Mouse (Mus musculus): ENCODE measurements at regions not wholly inside any gene's neighbourhood (a gene's known extent, or its start where the extent isn't known, plus 50 kb on each side); places are given as distances from the start of the nearest gene placed in this dataset.
A peak's percentile ranks its signal among the peaks of the same experiment; 100 is the strongest.

DNA sequence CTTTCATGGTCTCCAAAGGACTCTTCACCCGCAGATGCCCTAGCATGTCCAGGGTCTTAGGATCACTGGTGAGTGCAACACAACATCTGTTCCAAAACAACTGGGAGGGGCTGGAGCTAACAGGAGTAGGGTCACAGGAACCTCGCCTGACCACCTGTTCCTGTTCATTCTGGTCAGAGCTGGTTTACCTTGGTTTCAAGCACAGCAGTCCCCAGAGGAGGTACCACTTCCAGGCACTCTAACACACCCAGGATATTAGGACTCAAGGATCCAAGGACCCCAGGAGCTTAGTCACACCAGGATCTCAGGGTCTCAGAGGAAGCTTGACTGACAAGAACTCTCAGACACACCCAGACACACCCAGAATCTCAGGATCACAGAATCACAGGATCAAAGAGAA, 94.9 kb upstream of the Plscr5 start:
- Histone ChIP-seq H3K36me3 (ENCODE audit: insufficient read depth, low read length) (no peaks in the 10 kb centered on the region), H3K27ac (ENCODE audit: low read length) (no peak overlapping the region), H3K4me3 (ENCODE audit: low read depth, low read length) (no peak overlapping the region), H3K27me3 (replicated peaks; ENCODE audit: insufficient read depth, low read length) (no peaks in the 10 kb centered on the region), H3K4me2 (replicated peaks; ENCODE audit: low read depth, low read length) (no peak overlapping the region), H3K9me3 (ENCODE audit: low read length) (no peaks in the 10 kb centered on the region), H3K4me1 (ENCODE audit: insufficient read depth, low read depth, low read length) (no peaks in the 10 kb centered on the region), H3K9ac (replicated peaks; ENCODE audit: low read depth) (no peak overlapping the region)
- no peak for DNase-seq (ENCODE audit: low spot score)
- 67% methylated on average over 2 of the region's 2 CpGs for WGBS
- ATAC-seq = no peak
- TF ChIP-seq CTCF (IDR thresholded peaks at IDR 0.05) (no peak), EP300 (IDR thresholded peaks at IDR 0.05) (no peak)

DNA sequence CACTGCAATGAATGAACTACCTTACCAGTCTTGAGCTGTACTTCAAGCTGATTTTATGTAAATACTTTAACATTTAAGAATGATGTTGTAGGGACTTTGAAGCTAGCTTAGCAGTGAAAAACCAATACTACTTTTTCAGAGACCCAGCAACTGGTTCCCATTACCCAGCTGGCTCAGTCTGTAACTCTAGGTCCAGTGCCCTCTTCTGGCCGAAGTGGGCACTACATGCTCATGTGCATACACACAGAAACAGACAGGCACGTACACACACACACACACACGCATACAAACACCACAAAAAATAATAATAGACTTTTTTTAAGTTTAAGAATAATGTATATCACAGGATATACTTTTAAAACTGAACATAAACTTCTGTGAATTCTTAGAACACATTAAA, 63.2 kb upstream of the Plscr5 start:
- Histone ChIP-seq H3K36me3 (ENCODE audit: insufficient read depth, low read length) (no peaks in the 10 kb centered on the region), H3K4me2 (replicated peaks; ENCODE audit: low read depth, low read length) (no peak overlapping the region), H3K4me3 (ENCODE audit: low read depth, low read length) (no peak overlapping the region), H3K27me3 (replicated peaks; ENCODE audit: insufficient read depth, low read length) (no peaks in the 10 kb centered on the region), H3K27ac (ENCODE audit: low read length) (no peak overlapping the region), H3K9me3 (ENCODE audit: low read length) (no peaks in the 10 kb centered on the region), H3K4me1 (ENCODE audit: insufficient read depth, low read depth, low read length) (no peaks in the 10 kb centered on the region), H3K9ac (replicated peaks; ENCODE audit: low read depth) (no peak overlapping the region)
- TF ChIP-seq EP300 (IDR thresholded peaks at IDR 0.05) (no peak), CTCF (IDR thresholded peaks at IDR 0.05) (0 out of 2 replicates have a peak, but pooled peaks have one; percentile 17)
- DNase-seq (ENCODE audit: low spot score) (no peak), ATAC-seq (no peak)
- 87% methylated on average over 3 of the region's 3 CpGs for WGBS

- WGBS = 20% methylated on average over 1 of the region's 1 CpGs
- no peak overlapping the region for H3K4me3 ChIP-seq (ENCODE audit: low read depth, low read length)
- H3K4me2 ChIP-seq (replicated peaks; ENCODE audit: low read depth, low read length) = no peak overlapping the region
- H3K36me3 ChIP-seq (ENCODE audit: insufficient read depth, low read length) = no peaks in the 10 kb centered on the region
- TF ChIP-seq EP300 (IDR thresholded peaks at IDR 0.05) = no peak
- no peak for TF ChIP-seq CTCF (IDR thresholded peaks at IDR 0.05)
- H3K27ac ChIP-seq (ENCODE audit: low read length) = no peak overlapping the region
- no peaks in the 10 kb centered on the region for H3K27me3 ChIP-seq (replicated peaks; ENCODE audit: insufficient read depth, low read length)
- no peak overlapping the region for H3K9ac ChIP-seq (replicated peaks; ENCODE audit: low read depth)
- no peaks in the 10 kb centered on the region for H3K4me1 ChIP-seq (ENCODE audit: insufficient read depth, low read depth, low read length)
- no peaks in the 10 kb centered on the region for H3K9me3 ChIP-seq (ENCODE audit: low read length)
- no peak for ATAC-seq
- DNase-seq (ENCODE audit: low spot score) = no peak
Measured at GRCm38 (mm10) chr9:92130445-92130844, 62.3 kb upstream of the Plscr5 start.

DNA sequence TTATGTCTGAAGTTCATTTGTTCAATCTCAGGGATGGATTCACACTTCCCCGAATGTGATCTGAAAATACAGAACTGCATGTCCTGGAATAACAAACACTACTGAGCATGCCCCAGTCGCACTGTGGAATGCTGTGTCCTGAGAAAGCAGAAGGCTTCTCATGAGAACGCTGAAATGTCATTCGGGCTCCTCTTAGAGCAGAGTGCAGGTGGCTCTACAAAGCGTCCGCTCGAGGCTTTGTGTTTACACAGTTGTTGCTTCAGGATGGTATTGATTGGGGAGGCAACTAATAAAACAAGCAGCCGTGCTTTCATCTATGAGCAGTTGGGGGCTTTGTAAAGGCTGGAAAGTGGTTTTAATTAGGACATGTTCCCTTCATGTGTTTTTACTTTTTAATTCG, 60.3 kb upstream of the Plscr5 start:
- ATAC-seq (no peak), DNase-seq (ENCODE audit: low spot score) (no peak)
- H3K27ac ChIP-seq (ENCODE audit: low read length) = no peak overlapping the region
- no peak overlapping the region for H3K4me3 ChIP-seq (ENCODE audit: low read depth, low read length)
- H3K36me3 ChIP-seq (ENCODE audit: insufficient read depth, low read length) = no peaks in the 10 kb centered on the region
- H3K4me1 ChIP-seq (ENCODE audit: insufficient read depth, low read depth, low read length) = no peaks in the 10 kb centered on the region
- H3K9ac ChIP-seq (replicated peaks; ENCODE audit: low read depth) = no peak overlapping the region
- no peak overlapping the region for H3K4me2 ChIP-seq (replicated peaks; ENCODE audit: low read depth, low read length)
- WGBS = 32% methylated on average over 9 of the region's 9 CpGs
- H3K9me3 ChIP-seq (ENCODE audit: low read length) = no peaks in the 10 kb centered on the region
- no peaks in the 10 kb centered on the region for H3K27me3 ChIP-seq (replicated peaks; ENCODE audit: insufficient read depth, low read length)
- no peak for TF ChIP-seq EP300 (IDR thresholded peaks at IDR 0.05)

DNA sequence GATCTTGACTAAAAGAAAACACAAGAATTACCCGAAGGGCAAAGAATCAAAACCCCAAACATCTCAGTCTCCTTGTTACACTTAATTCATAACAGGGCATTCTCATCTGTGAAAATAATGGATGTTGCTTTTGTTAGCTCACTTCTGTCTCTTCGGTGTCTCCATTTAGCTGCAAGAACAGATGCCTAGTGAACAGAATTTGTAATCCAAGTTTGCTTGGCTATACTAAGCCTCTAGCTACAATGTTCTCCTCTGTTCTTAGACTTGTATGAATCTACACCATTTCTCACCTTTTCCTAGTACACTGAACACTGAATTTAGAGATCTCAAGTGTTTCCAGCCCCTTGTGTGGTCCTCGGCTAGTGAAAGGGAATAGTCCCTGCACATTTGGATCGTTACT, 50.8 kb upstream of the Plscr5 start:
- TF ChIP-seq EP300 (IDR thresholded peaks at IDR 0.05) (no peak), CTCF (IDR thresholded peaks at IDR 0.05) (no peak)
- H3K36me3 ChIP-seq (ENCODE audit: insufficient read depth, low read length) = no peaks in the 10 kb centered on the region
- no peak overlapping the region for H3K27ac ChIP-seq (ENCODE audit: low read length)
- no peak overlapping the region for H3K9ac ChIP-seq (replicated peaks; ENCODE audit: low read depth)
- no peak overlapping the region for H3K4me3 ChIP-seq (ENCODE audit: low read depth, low read length)
- no peak for DNase-seq (ENCODE audit: low spot score)
- no peak for ATAC-seq
- 82% methylated on average over 4 of the region's 4 CpGs for WGBS
- H3K9me3 ChIP-seq (ENCODE audit: low read length) = no peaks in the 10 kb centered on the region
- H3K4me2 ChIP-seq (replicated peaks; ENCODE audit: low read depth, low read length) = no peak overlapping the region
- no peaks in the 10 kb centered on the region for H3K4me1 ChIP-seq (ENCODE audit: insufficient read depth, low read depth, low read length)
- no peaks in the 10 kb centered on the region for H3K27me3 ChIP-seq (replicated peaks; ENCODE audit: insufficient read depth, low read length)
